Mouse (Mus musculus): ENCODE measurements at regions not wholly inside any gene's neighbourhood (a gene's known extent, or its start where the extent isn't known, plus 50 kb on each side); places are given as distances from the start of the nearest gene placed in this dataset.

GRCm38 (mm10) chr11:110727357-110727961 lies 240.4 kb upstream of the Kcnj16 start:
- WGBS (ENCODE audit: insufficient replicate concordance), result 44% methylated on average over 3 of the region's 3 CpGs
- no peaks in the 10 kb centered on the region for H3K9me3 ChIP-seq (ENCODE audit: low read length)
- H3K27me3 ChIP-seq (ENCODE audit: insufficient read depth, low read length), result no peaks in the 10 kb centered on the region
- no peak overlapping the region for H3K4me3 ChIP-seq (ENCODE audit: low read depth, low read length)
- TF ChIP-seq CTCF (IDR thresholded peaks at IDR 0.05; ENCODE audit: low read depth), result no peak
- no peak for TF ChIP-seq EP300 (IDR thresholded peaks at IDR 0.05; ENCODE audit: low read depth)
- no peak for DNase-seq
- H3K36me3 ChIP-seq (replicated peaks; ENCODE audit: insufficient read depth, low read length), result no peaks in the 10 kb centered on the region
- peak; percentile 47; the same call in 1 of the 2 replicates for ATAC-seq
- H3K9ac ChIP-seq (replicated peaks), result no peak overlapping the region
- H3K27ac ChIP-seq (ENCODE audit: low read depth), result no peak overlapping the region
- H3K4me1 ChIP-seq (ENCODE audit: insufficient read depth), result no peaks in the 10 kb centered on the region
- no peak overlapping the region for H3K4me2 ChIP-seq (ENCODE audit: low read depth, low read length)

DNA sequence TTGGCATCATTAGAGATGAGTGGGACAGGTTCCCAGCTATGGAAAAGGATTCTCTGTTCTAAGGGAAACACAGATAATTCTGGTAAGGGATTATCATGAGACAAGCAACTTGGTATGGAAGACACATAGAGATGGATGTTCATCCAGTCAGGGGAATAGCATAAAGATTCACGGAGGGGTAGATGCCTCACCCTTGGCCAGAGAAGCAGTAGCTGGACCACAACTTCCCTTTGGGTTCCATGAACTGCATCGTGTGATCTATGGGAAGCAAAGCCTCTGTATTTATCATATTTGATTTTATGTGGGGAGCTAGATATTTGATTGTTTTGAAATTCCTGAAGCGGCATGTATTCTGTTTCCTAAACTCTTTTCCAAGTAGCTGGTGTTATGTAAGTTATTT lies 236.3 kb upstream of the Kcnj16 start:
- Histone ChIP-seq H3K36me3 (replicated peaks; ENCODE audit: insufficient read depth, low read length) (no peaks in the 10 kb centered on the region), H3K27ac (ENCODE audit: low read depth) (no peak overlapping the region), H3K4me2 (ENCODE audit: low read depth, low read length) (no peak overlapping the region), H3K9ac (replicated peaks) (no peak overlapping the region), H3K9me3 (ENCODE audit: low read length) (no peaks in the 10 kb centered on the region), H3K27me3 (ENCODE audit: insufficient read depth, low read length) (no peaks in the 10 kb centered on the region), H3K4me1 (ENCODE audit: insufficient read depth) (no peaks in the 10 kb centered on the region), H3K4me3 (ENCODE audit: low read depth, low read length) (no peak overlapping the region)
- TF ChIP-seq EP300 (IDR thresholded peaks at IDR 0.05; ENCODE audit: low read depth), result no peak
- no peak for TF ChIP-seq CTCF (IDR thresholded peaks at IDR 0.05; ENCODE audit: low read depth)
- ATAC-seq (no peak), DNase-seq (no peak)
- WGBS (ENCODE audit: insufficient replicate concordance), result 50% methylated on average over 3 of the region's 3 CpGs

GRCm38 (mm10) chr11:110774128-110774527 lies 193.7 kb upstream of the Kcnj16 start:
- H3K9ac ChIP-seq (replicated peaks), result no peak overlapping the region
- ATAC-seq, result no peak
- H3K27ac ChIP-seq (ENCODE audit: low read depth), result no peak overlapping the region

GRCm38 (mm10) chr11:110781492-110782276 lies 186.1 kb upstream of the Kcnj16 start:
- no peaks in the 10 kb centered on the region for H3K36me3 ChIP-seq (replicated peaks; ENCODE audit: insufficient read depth, low read length)
- 39% methylated on average over 3 of the region's 3 CpGs for WGBS (ENCODE audit: insufficient replicate concordance)
- no peaks in the 10 kb centered on the region for H3K27me3 ChIP-seq (ENCODE audit: insufficient read depth, low read length)
- no peak overlapping the region for H3K4me3 ChIP-seq (ENCODE audit: low read depth, low read length)
- H3K9ac ChIP-seq (replicated peaks), result no peak overlapping the region
- no peaks in the 10 kb centered on the region for H3K9me3 ChIP-seq (ENCODE audit: low read length)
- no peak overlapping the region for H3K27ac ChIP-seq (ENCODE audit: low read depth)
- no peak overlapping the region for H3K4me2 ChIP-seq (ENCODE audit: low read depth, low read length)
- H3K4me1 ChIP-seq (ENCODE audit: insufficient read depth), result no peaks in the 10 kb centered on the region
- DNase-seq (no peak), ATAC-seq (no peak)
- TF ChIP-seq EP300 (IDR thresholded peaks at IDR 0.05; ENCODE audit: low read depth) (no peak), CTCF (IDR thresholded peaks at IDR 0.05; ENCODE audit: low read depth) (no peak)

More at GRCm38 (mm10) chr11:110774128-110774527, 193.7 kb upstream of the Kcnj16 start:
- no peak for DNase-seq
- Histone ChIP-seq H3K9me3 (ENCODE audit: low read length) (no peaks in the 10 kb centered on the region), H3K27me3 (ENCODE audit: insufficient read depth, low read length) (no peaks in the 10 kb centered on the region), H3K4me1 (ENCODE audit: insufficient read depth) (no peaks in the 10 kb centered on the region), H3K4me2 (ENCODE audit: low read depth, low read length) (no peak overlapping the region), H3K4me3 (ENCODE audit: low read depth, low read length) (no peak overlapping the region), H3K36me3 (replicated peaks; ENCODE audit: insufficient read depth, low read length) (no peaks in the 10 kb centered on the region)
- TF ChIP-seq CTCF (IDR thresholded peaks at IDR 0.05; ENCODE audit: low read depth) (no peak), EP300 (IDR thresholded peaks at IDR 0.05; ENCODE audit: low read depth) (no peak)

- WGBS (ENCODE audit: insufficient replicate concordance), result 62% methylated on average over 4 of the region's 4 CpGs
- no peak for ATAC-seq
- DNase-seq, result no peak
Observed at GRCm38 (mm10) chr11:110789537-110789936, 178.3 kb upstream of the Kcnj16 start.

GRCm38 (mm10) chr11:110799887-110800578 lies 167.8 kb upstream of the Kcnj16 start:
- H3K27me3 ChIP-seq (ENCODE audit: insufficient read depth, low read length), result no peaks in the 10 kb centered on the region
- 65% methylated on average over 8 of the region's 8 CpGs for WGBS (ENCODE audit: insufficient replicate concordance)
- H3K36me3 ChIP-seq (replicated peaks; ENCODE audit: insufficient read depth, low read length), result no peaks in the 10 kb centered on the region
- DNase-seq, result no peak
- H3K4me1 ChIP-seq (ENCODE audit: insufficient read depth), result no peaks in the 10 kb centered on the region
- TF ChIP-seq CTCF (IDR thresholded peaks at IDR 0.05; ENCODE audit: low read depth) (no peak), EP300 (IDR thresholded peaks at IDR 0.05; ENCODE audit: low read depth) (no peak)
- no peak overlapping the region for H3K4me2 ChIP-seq (ENCODE audit: low read depth, low read length)
- H3K4me3 ChIP-seq (ENCODE audit: low read depth, low read length), result no peak overlapping the region
- no peaks in the 10 kb centered on the region for H3K9me3 ChIP-seq (ENCODE audit: low read length)
- H3K9ac ChIP-seq (replicated peaks), result no peak overlapping the region
- H3K27ac ChIP-seq (ENCODE audit: low read depth), result no peak overlapping the region
- ATAC-seq, result no peak

More at GRCm38 (mm10) chr11:110789537-110789936, 178.3 kb upstream of the Kcnj16 start:
- Histone ChIP-seq H3K27ac (ENCODE audit: low read depth) (no peak overlapping the region), H3K9ac (replicated peaks) (no peak overlapping the region), H3K4me2 (ENCODE audit: low read depth, low read length) (no peak overlapping the region), H3K4me1 (ENCODE audit: insufficient read depth) (no peaks in the 10 kb centered on the region), H3K36me3 (replicated peaks; ENCODE audit: insufficient read depth, low read length) (no peaks in the 10 kb centered on the region), H3K4me3 (ENCODE audit: low read depth, low read length) (no peak overlapping the region), H3K27me3 (ENCODE audit: insufficient read depth, low read length) (no peaks in the 10 kb centered on the region), H3K9me3 (ENCODE audit: low read length) (no peaks in the 10 kb centered on the region)
- TF ChIP-seq CTCF (IDR thresholded peaks at IDR 0.05; ENCODE audit: low read depth), result no peak

All from liver, postnatal 0 days (tissue).